Mouse (Mus musculus): Measurements from ENCODE around the gene Mrtfa. TPM values are rescaled to one million over a fixed set of nuclear protein-coding genes. Genes with fewer than 3 reads are reported as not detected.

The Mrtfa gene
- total RNA-seq, 2 experiments from 2014 or later: 10.9 to 12.7 TPM

DNA sequence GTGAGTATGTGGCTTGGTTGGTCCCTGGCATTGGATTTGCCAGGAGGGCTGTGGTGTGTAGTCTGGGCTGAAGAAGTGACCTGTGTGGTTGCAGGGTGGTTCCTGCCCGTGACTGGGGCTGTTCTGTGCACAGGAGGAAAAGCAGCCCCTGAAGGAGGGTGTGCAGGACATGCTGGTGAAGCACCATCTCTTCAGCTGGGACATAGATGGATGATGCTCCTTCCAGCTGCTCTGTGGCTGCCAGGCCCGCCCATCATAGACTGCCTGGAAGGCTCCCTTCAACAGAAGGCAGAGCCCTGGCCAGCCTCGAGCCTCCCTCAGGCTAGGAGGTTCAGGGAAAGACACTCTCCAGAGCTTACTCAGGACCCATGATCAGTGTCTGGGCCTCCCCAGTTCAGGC lies 179.0 kb downstream of the Mrtfa start:
- ATAC-seq (replicated peaks; ENCODE audit: low FRiP score, poor library complexity, severe bottlenecking): no peak

DNA sequence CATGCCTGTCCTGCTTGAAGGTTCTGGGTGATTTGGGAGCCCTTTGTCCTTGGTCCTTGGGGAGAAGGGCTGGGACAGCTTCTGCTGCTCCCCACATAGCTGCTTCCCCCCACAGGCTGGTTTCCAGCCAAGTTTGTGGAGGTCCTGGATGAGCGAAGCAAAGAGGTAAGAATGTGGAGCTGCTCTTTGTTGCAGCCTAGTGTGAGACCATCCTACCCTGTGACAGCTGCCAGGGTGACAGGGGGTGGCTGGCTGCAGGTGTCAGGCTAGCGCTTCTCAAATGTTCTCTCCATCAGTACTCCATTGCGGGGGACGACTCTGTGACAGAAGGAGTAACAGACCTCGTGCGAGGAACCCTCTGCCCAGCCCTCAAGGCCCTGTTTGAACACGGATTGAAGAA lies 180.4 kb downstream of the Mrtfa start:
- no peak for ATAC-seq (replicated peaks; ENCODE audit: low FRiP score, poor library complexity, severe bottlenecking)

DNA sequence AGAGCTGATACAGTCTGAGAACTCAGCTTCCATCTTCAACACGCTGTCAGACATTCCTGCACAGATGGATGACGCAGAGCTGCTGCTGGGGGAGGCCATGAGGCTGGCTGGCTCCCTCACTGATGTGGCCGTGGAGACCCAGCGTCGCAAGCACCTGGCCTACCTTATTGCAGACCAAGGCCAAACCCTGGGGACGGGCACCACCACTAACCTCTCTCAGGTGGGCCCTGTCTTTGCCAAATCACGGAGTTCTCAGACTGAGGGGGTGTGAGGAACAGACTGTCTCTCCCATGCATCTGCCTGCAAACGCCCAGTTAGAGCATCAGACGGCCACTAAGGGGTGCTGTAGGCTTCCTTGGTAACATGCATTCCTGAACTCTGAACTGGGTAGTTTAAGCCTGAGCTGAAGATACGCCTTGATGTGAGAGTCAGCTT lies 181.9 kb downstream of the Mrtfa start:
- ATAC-seq (replicated peaks; ENCODE audit: low FRiP score, poor library complexity, severe bottlenecking): no peak

DNA sequence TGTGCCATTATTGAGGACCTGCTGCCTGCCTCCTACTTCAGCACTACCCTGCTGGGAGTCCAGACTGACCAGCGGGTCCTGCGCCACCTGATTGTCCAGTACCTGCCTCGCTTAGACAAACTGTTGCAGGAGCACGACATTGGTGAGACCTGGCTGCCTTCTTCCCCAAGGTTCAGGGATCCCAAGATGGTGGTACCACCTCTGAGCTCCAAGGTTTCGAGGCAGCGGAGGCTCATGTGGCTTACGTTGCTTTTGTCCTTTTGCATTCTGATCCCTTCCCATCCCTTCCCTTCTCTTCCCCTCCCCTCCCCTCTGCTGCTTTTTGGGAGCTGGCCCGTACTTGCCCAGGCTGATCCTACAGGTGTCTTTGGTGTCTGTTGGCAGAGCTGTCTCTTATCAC lies 182.7 kb downstream of the Mrtfa start:
- ATAC-seq (replicated peaks; ENCODE audit: low FRiP score, poor library complexity, severe bottlenecking): no peak

DNA sequence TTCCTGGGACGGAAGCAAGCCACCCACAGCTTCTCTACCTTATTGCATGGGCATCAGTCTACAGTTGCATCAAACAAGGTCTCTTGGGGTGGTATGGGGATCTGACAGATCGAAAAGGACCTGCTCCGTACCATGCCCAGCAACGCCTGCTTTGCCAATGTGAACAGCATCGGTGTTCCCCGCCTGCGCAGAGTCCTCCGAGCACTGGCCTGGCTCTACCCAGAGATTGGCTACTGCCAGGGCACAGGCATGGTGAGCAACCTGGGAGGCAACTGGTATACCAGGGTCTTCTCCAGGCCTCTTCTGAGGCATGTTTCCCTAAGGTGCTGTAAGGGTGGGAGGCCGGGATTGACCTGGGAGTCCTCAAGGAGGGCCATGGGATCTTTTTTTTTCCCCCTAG lies 183.2 kb downstream of the Mrtfa start:
- no peak for ATAC-seq (replicated peaks; ENCODE audit: low FRiP score, poor library complexity, severe bottlenecking)

DNA sequence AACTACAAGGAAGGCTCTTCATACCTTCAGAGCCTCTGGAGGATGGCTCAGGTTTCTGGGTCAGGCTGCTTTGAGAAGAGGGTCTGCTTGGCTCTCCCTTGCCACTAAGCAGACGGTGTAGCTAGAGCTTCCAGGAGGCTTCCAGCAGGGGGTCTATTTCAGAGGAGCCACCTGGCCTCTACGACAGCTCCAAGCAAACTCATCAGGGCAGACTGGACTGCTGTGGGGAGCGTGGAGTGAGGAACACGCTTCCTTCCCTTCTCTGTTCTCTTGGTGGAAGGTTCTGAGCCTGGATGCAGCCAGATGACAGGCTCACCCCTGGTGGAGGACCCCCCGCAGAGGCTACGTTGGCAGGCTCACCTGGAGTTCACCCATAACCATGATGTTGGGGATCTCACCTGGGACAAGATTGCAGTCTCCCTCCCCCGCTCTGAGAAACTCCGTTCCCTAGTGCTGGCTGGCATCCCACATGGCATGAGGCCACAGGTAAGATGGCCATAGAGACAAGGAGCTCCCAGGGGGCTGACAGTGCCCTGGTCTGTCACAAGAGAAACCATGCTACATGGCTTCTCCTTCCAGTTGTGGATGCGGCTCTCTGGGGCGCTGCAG lies 184.3 kb downstream of the Mrtfa start:
- no peak for ATAC-seq (replicated peaks; ENCODE audit: low FRiP score, poor library complexity, severe bottlenecking)

DNA sequence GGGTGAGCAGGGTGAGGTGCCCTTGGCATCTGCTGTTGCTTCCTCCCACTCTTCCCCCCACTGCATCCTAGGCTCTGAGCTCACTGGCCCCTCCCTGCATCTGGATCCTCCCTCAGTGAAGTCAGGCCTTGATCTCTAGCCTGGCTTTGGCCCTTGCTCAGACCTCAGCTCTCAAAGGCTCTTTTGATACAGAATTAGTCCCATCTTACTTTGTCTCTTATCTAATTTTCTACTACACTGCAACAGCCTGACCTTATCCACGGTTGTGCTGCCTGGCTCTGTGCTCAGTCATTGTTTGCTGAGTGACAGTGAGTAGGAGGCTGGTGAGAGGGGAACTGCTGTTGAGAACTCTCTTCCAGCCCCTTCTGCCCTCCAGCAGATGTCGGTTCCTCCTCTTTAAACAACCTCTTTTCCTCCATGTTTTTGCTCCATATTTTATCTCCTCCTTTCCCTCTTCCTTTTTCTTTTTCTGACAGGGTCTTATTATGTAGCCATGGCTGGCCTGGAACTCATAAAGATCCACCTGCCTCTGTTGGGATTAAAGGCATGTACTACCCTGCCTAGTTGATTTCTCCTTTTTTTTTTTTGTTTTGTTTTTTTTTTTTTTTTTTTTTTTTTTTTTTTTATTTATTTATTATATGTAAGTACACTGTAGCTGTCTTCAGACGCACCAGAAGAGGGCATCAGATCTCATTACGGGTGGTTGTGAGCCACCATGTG lies 190.0 kb downstream of the Mrtfa start:
- ATAC-seq (replicated peaks; ENCODE audit: low FRiP score, poor library complexity, severe bottlenecking): no peak

DNA sequence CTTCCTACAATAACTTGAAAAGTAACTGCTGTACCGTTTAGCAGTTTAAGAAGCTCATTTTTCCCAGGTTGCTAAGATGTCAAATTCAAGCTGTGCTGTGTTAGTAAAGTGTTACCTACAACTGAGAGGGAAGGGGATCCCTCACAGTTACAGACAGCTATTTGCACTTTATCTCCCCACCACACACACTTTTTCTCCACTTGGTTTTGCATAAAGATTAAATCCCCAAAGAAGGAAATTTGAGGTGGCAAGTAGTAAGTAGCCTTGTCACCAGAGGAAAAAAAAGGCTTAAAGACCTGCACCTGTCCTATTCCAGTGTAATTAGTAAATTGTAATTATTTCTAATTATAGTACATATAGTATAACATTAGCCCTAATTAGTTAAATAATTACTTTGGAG lies 193.5 kb downstream of the Mrtfa start:
- no peak for ATAC-seq (replicated peaks; ENCODE audit: low FRiP score, poor library complexity, severe bottlenecking)

DNA sequence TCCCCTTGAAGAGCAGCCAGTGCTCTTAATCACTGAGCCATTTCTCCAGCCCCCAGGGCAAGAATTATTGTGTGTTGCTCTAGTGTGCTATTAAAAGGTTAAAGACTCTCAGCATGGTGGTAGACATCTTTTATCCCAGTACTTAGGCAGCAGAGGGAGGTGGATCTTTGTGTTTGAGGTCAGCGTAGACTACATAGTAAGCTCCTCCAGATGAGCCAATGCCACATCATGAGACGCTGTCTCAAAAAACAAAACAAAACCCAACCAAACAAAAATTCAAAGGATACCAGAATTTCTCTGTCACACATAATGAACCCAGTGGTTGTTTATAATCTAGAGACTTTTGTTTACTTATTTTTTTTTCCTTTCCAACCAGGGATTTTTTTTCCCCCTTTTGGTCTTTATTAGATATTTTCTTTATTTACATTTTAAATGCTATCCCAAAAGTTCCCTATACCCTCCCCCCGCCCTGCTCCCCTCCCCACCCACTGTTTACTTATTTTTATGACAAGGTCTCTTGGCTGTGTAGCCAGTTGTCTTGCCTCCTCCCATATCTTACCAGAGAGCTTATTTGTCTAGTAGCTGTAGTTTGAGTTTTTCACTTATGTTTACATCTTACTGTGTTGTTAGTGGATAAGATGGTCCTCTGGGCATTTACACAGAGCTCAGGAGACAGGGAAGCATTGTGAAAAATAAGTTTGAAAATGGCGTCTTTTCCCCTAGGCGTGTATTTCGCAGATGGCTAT lies 194.3 kb downstream of the Mrtfa start:
- ATAC-seq (replicated peaks; ENCODE audit: low FRiP score, poor library complexity, severe bottlenecking): no peak

DNA sequence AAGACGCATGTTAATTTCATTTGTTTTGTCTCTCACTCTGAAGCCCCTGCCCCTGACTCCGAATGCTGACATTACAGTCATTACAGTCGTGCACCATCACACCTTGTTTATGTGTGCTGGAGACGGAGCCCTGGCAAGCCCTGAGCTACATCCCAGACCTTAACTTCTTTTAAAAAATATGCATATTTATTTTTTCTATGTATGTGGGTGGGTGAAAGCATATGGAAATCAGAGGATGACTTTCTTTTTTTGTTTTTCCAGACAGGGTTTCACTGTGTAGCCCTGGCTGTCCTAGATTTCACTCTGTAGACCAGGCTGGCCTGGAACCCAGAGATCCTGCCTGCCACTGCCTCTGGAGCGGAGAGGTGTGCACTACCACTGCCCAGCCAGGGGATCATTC lies 195.6 kb downstream of the Mrtfa start:
- no peak for ATAC-seq (replicated peaks; ENCODE audit: low FRiP score, poor library complexity, severe bottlenecking)

DNA sequence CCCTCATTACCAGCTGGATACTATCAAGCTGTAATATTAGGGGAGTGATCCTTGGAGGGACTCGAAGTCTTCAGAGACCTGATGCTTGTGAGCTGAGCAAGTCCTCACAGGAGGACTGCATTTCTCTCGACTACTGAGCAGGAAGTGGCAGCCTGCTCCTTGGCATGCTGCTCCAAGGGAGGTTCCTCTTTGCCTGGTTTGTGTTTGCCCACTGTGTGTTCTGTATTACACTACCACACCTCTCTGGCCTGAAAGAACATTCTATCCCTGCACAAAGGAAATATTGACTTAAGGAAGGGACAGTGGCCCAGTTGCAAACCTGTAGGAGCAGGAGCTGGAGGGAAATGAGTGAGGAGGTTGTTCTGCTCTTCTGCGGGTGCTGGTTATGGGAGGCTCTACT lies 200.8 kb downstream of the Mrtfa start:
- no peak for ATAC-seq (replicated peaks; ENCODE audit: low FRiP score, poor library complexity, severe bottlenecking)

DNA sequence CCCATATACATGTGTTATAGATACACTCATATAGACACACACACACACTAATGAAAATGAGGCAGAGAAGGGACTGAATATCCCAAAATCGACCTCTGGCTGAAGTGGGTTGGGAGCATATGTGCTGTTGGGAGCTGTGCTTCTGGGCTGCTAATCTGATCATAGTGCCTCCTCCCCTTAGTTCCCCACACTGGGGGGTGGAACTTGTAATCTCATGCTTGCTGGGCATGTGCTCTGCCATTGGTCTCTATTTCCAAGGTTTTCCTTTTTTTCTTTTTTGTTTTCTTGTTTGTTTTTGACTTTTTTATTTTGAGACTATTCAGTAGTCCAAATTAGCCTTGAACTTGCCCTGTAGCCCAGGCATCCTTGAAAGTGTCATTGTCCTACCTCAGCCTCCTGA lies 202.2 kb downstream of the Mrtfa start:
- ATAC-seq (replicated peaks; ENCODE audit: low FRiP score, poor library complexity, severe bottlenecking): no peak

DNA sequence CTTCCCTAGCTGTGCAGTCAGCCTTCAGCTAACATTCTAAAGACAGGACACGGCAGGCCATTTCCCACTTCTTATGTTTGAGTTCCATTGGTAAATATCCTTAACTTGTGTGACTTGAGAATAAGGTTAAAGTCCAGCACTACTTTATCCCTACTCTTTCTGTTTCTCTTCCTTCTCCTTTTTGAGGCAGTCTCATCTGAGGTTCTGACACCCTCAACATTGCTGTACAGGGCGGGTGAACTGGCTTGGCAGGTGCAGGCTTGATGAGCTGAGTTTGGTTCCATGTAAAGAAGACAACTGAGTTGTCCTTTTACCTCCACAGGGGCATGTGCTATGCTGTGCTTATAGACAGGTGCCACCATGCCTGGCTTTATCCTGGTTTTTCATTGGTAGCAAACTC lies 207.3 kb downstream of the Mrtfa start:
- ATAC-seq (replicated peaks; ENCODE audit: low FRiP score, poor library complexity, severe bottlenecking): no peak

DNA sequence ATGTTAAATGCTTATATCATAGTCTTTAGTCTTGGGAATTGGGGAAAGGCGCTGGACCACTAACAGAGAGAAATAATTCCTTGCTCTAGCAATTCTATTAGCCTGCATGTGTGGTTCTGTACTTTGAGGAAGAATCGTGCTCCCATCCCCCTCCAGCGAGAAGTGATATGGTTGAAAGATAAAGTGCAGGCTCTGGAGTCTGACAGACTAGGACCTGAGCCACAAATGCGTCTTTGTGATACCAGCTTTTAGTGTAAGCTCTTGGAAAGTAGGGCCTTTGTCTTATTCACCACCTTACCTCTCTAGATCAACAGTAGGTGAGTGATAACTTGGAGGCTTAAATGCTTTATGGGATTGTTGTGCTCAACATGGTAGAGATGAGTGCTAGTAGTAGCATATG lies 209.4 kb downstream of the Mrtfa start:
- ATAC-seq (replicated peaks; ENCODE audit: low FRiP score, poor library complexity, severe bottlenecking): no peak

DNA sequence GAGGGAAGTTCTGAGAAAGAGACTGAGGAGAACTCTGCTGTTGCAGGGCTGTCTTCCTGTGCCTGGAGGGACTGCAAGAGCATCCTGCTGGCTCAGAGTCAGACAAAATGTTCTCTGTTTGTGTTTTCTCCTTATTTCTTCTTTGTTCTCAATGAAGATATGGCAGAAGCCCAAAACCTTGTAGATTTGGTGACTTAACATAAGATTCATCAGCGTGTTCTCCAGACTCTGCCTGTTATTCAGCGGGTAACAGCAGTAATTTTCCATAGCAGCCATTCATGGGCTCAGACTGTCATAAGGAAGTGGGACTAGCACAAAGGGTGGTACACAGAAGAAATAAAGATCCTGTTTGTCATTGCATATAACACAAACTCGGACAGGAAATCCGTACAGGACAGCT lies 210.9 kb downstream of the Mrtfa start:
- no peak for ATAC-seq (replicated peaks; ENCODE audit: low FRiP score, poor library complexity, severe bottlenecking)

DNA sequence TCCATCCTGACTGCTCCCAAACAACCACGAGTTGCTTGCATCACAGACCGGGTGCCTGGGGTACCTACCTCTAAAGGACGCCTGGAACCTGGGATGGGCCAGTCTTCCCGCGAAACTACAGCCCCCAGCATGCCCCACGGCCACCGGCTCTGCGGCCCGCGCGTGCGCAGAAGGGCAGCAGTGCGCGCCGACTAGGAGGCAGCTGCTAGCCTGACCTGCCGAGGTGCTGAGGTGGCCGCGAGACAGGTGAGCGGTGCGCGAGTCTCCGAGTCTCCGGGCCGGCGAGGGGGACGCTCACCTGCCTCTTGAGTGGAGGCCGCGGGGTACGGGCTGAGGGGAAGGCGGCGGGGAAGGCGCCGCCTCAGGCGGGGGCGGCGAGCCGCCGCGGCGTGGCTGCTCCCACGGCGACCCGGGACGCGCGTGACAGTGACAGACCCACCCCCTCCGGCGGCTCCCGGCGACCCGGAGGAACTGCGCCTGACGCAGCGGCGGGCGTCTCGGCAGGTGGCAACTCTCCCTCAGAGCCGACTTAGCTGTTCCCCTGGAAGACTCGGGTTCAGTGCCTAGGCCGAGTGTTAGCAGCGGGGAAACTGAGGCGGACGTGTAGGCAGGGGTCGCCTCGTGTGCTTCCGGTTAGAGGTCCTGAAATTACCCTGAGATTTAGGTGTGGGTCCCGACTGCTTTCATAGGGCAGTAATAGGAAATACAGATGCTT lies 212.8 kb downstream of the Mrtfa start, which contains the start of gene Sgsm3:
TSS of gene Sgsm3 (plus strand) at position 146 of the 715 bp plus-strand sequence.
- peak; percentile 94 for ATAC-seq (replicated peaks; ENCODE audit: low FRiP score, poor library complexity, severe bottlenecking)

DNA sequence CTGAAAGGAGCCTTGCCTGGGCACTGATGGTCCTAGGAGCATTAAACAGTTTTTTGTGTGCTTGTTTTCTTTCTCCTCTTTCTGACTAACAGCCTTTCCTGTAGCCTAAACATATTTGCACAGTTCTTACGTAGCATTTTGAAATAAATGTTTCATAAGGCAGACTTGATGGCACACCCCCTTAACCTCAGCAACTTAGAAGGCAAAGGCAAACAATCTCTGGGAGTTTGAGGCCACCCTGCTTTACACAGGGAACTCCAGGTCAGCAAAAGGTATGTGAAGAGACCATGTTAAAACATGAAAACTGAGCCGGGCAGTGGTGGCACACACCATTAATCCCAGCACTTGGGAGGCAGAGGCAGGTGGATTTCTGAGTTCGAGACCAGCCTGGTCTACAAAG lies 214.9 kb downstream of the Mrtfa start:
- ATAC-seq (replicated peaks; ENCODE audit: low FRiP score, poor library complexity, severe bottlenecking): no peak

DNA sequence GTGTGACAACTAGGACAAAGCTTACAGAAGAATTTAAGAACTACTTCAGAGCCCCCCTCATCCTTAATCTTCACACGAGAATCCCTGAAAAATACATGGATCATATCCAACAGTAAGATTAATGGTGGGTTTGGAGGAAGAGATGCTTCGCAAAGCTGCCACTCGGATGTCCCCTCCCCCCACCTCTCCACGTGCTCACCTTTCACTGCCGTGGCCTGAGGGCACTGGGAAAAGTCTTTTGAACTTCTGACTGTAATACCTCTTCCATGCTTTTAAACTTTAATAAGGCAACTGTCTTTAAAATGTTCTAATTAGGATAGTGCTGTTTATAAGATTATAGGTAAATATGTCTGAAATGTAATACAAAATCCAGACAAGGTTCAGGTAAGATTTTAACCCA lies 216.2 kb downstream of the Mrtfa start:
- ATAC-seq (replicated peaks; ENCODE audit: low FRiP score, poor library complexity, severe bottlenecking): no peak

DNA sequence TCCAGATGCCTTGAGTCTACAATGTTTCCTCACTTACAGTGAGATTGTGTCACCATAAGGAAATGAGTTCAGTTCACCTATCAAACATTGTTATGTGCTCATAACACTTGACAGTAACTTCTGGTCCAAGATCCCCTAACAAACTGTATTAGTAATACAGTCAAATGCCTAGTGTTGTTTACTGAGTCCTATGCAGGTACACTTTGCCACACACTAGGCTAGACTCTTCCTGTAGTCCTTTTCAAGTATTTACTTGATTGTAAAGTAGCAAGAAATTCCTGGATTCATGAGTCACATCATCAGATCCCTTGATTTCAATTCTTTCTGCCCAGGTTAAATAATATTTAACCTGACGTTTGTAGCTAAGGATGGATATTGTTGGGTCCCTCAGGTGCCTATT lies 221.2 kb downstream of the Mrtfa start:
- no peak for ATAC-seq (replicated peaks; ENCODE audit: low FRiP score, poor library complexity, severe bottlenecking)
